Mouse (Mus musculus): ENCODE data around the gene Ces4a. TPM values are rescaled to one million over a fixed set of nuclear protein-coding genes. Genes with fewer than 3 reads are reported as not detected.

Ces4a gene
- polyA plus RNA-seq, 1 experiment from 2014 or later: not detected

DNA sequence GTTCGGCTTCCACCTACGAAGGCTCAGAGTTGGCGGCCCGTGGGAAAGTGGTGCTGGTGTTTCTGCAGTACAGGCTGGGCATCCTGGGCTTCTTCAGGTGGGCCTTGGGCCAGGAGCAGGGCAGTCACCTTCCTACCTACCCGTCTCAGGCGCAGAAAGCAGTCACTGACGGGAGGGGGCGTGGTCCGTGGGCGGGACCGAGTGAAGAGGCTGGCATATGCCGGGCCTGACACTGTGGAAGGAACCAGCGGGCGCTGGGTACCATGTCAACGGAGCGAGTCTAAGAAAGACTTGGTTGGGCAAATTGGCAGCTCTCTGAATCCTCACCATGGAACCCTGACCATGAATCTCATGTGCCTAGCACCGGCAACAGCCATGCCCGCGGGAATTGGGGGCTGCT, 10.8 kb downstream of the Ces4a start:
- H3K9ac ChIP-seq (ENCODE audit: low read depth, low read length): no peak overlapping the region
- no peak for ATAC-seq
- H3K4me2 ChIP-seq (ENCODE audit: low read depth, low read length): peak overlapping the region; percentile 1; the same call in 1 of the 2 replicates
- no peaks in the 10 kb centered on the region for H3K27me3 ChIP-seq (replicated peaks; ENCODE audit: control insufficient read depth, insufficient read depth, low read length)
- WGBS: 26% methylated on average over 19 of the region's 19 CpGs
- H3K4me3 ChIP-seq (ENCODE audit: low read length): 0 out of 2 replicates have a peak overlapping the region, but pooled peaks have one; percentile 3
- H3K9me3 ChIP-seq (ENCODE audit: control insufficient read depth, low read length): no peaks in the 10 kb centered on the region
- H3K36me3 ChIP-seq (ENCODE audit: control insufficient read depth, insufficient read depth, low read length): no peaks in the 10 kb centered on the region
- no peaks in the 10 kb centered on the region for H3K4me1 ChIP-seq (ENCODE audit: control insufficient read depth, insufficient read depth, low read length)
- H3K27ac ChIP-seq (ENCODE audit: low read length): no peak overlapping the region

GRCm38 (mm10) chr8:105151654-105152053, 20.1 kb downstream of the Ces4a start:
- H3K4me2 ChIP-seq (ENCODE audit: low read depth, low read length): no peak overlapping the region
- H3K4me1 ChIP-seq (ENCODE audit: control insufficient read depth, insufficient read depth, low read length): peaks cover 9% of the 10 kb centered on the region
- H3K9me3 ChIP-seq (ENCODE audit: control insufficient read depth, low read length): no peaks in the 10 kb centered on the region
- H3K4me3 ChIP-seq (ENCODE audit: low read length): no peak overlapping the region
- no peak for ATAC-seq
- 67% methylated on average over 4 of the region's 4 CpGs for WGBS
- H3K36me3 ChIP-seq (ENCODE audit: control insufficient read depth, insufficient read depth, low read length): no peaks in the 10 kb centered on the region
- H3K27me3 ChIP-seq (replicated peaks; ENCODE audit: control insufficient read depth, insufficient read depth, low read length): no peaks in the 10 kb centered on the region
- H3K27ac ChIP-seq (ENCODE audit: low read length): no peak overlapping the region
- no peak overlapping the region for H3K9ac ChIP-seq (ENCODE audit: low read depth, low read length)

- ATAC-seq: peak; percentile 68
- Histone ChIP-seq H3K4me3 (ENCODE audit: low read length) (peak overlapping the region; percentile 38), H3K4me1 (ENCODE audit: control insufficient read depth, insufficient read depth, low read length) (peaks cover 9% of the 10 kb centered on the region), H3K4me2 (ENCODE audit: low read depth, low read length) (peak overlapping the region; percentile 78), H3K27ac (ENCODE audit: low read length) (no peak overlapping the region), H3K27me3 (replicated peaks; ENCODE audit: control insufficient read depth, insufficient read depth, low read length) (no peaks in the 10 kb centered on the region), H3K9ac (ENCODE audit: low read depth, low read length) (peak overlapping the region; percentile 58), H3K9me3 (ENCODE audit: control insufficient read depth, low read length) (no peaks in the 10 kb centered on the region), H3K36me3 (ENCODE audit: control insufficient read depth, insufficient read depth, low read length) (no peaks in the 10 kb centered on the region)
- 4% methylated on average over 27 of the region's 27 CpGs for WGBS
These were observed 21.2 kb downstream of the Ces4a start for GRCm38 (mm10) chr8:105152623-105153398.

- no peaks in the 10 kb centered on the region for H3K9me3 ChIP-seq (ENCODE audit: control insufficient read depth, low read length)
- WGBS: 92% methylated on average over 5 of the region's 5 CpGs
- no peak for ATAC-seq
- H3K9ac ChIP-seq (ENCODE audit: low read depth, low read length): no peak overlapping the region
- H3K27me3 ChIP-seq (replicated peaks; ENCODE audit: control insufficient read depth, insufficient read depth, low read length): no peaks in the 10 kb centered on the region
- H3K4me3 ChIP-seq (ENCODE audit: low read length): no peak overlapping the region
- H3K27ac ChIP-seq (ENCODE audit: low read length): no peak overlapping the region
- H3K4me2 ChIP-seq (ENCODE audit: low read depth, low read length): no peak overlapping the region
- H3K4me1 ChIP-seq (ENCODE audit: control insufficient read depth, insufficient read depth, low read length): peaks cover 9% of the 10 kb centered on the region
- H3K36me3 ChIP-seq (ENCODE audit: control insufficient read depth, insufficient read depth, low read length): no peaks in the 10 kb centered on the region
These were observed 22.7 kb downstream of the Ces4a start for GRCm38 (mm10) chr8:105154316-105154715.

- Histone ChIP-seq H3K27ac (ENCODE audit: low read length) (no peak overlapping the region), H3K4me3 (ENCODE audit: low read length) (no peak overlapping the region), H3K4me1 (ENCODE audit: control insufficient read depth, insufficient read depth, low read length) (peaks cover 9% of the 10 kb centered on the region), H3K9ac (ENCODE audit: low read depth, low read length) (no peak overlapping the region), H3K9me3 (ENCODE audit: control insufficient read depth, low read length) (no peaks in the 10 kb centered on the region), H3K36me3 (ENCODE audit: control insufficient read depth, insufficient read depth, low read length) (no peaks in the 10 kb centered on the region), H3K27me3 (replicated peaks; ENCODE audit: control insufficient read depth, insufficient read depth, low read length) (no peaks in the 10 kb centered on the region), H3K4me2 (ENCODE audit: low read depth, low read length) (no peak overlapping the region)
- 84% methylated on average over 6 of the region's 6 CpGs for WGBS
- ATAC-seq: no peak
These were observed 23.6 kb downstream of the Ces4a start for GRCm38 (mm10) chr8:105155091-105155745.

DNA sequence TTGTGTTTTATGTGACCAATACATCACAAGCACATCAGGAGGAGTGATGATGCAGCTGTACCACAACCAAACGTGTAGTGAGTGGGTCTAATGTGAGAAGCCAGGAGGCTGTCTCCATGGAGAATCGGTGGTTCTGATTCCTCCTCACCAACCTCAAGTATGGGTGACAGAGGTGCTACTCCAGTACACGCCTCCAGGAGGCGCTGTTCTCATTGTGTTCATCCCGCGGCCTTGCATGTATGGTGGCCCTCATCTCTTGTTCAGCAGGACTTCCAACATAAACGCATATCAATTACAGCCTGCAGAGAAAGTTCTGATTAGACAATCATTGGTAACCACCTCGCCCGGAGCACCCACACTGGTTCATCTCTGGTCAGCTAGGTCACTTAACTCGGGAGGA, 26.0 kb downstream of the Ces4a start:
- H3K9me3 ChIP-seq (ENCODE audit: control insufficient read depth, low read length): no peaks in the 10 kb centered on the region
- H3K4me2 ChIP-seq (ENCODE audit: low read depth, low read length): no peak overlapping the region
- H3K27me3 ChIP-seq (replicated peaks; ENCODE audit: control insufficient read depth, insufficient read depth, low read length): no peaks in the 10 kb centered on the region
- ATAC-seq: no peak
- no peak overlapping the region for H3K9ac ChIP-seq (ENCODE audit: low read depth, low read length)
- WGBS: 56% methylated on average over 10 of the region's 10 CpGs
- no peaks in the 10 kb centered on the region for H3K36me3 ChIP-seq (ENCODE audit: control insufficient read depth, insufficient read depth, low read length)
- no peak overlapping the region for H3K4me3 ChIP-seq (ENCODE audit: low read length)
- H3K27ac ChIP-seq (ENCODE audit: low read length): no peak overlapping the region
- H3K4me1 ChIP-seq (ENCODE audit: control insufficient read depth, insufficient read depth, low read length): peaks cover 7% of the 10 kb centered on the region

DNA sequence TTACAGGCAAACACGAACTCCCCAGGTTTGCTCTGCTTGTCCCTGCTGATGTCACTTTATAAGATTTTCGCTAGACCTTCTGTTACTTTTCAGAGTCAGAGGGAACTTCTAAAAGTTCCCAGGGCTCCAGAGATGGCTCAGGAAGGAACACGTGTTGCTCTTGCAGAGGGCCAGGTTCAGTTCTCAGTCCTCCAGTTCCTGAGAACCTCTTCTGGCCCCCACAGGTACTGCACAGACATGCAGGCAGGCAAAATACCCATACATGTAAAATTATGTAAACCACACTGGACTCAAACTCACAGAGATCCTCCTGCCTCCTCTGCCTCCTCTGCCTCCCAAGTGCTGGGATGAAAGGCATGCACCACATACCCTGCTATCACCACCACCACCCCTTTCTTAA, 26.5 kb downstream of the Ces4a start:
- WGBS: 72% methylated on average over 3 of the region's 3 CpGs
- H3K27me3 ChIP-seq (replicated peaks; ENCODE audit: control insufficient read depth, insufficient read depth, low read length): no peaks in the 10 kb centered on the region
- ATAC-seq: no peak
- H3K36me3 ChIP-seq (ENCODE audit: control insufficient read depth, insufficient read depth, low read length): no peaks in the 10 kb centered on the region
- H3K4me1 ChIP-seq (ENCODE audit: control insufficient read depth, insufficient read depth, low read length): peaks cover 1% of the 10 kb centered on the region
- H3K4me3 ChIP-seq (ENCODE audit: low read length): no peak overlapping the region
- no peaks in the 10 kb centered on the region for H3K9me3 ChIP-seq (ENCODE audit: control insufficient read depth, low read length)
- no peak overlapping the region for H3K27ac ChIP-seq (ENCODE audit: low read length)
- no peak overlapping the region for H3K9ac ChIP-seq (ENCODE audit: low read depth, low read length)
- H3K4me2 ChIP-seq (ENCODE audit: low read depth, low read length): no peak overlapping the region

DNA sequence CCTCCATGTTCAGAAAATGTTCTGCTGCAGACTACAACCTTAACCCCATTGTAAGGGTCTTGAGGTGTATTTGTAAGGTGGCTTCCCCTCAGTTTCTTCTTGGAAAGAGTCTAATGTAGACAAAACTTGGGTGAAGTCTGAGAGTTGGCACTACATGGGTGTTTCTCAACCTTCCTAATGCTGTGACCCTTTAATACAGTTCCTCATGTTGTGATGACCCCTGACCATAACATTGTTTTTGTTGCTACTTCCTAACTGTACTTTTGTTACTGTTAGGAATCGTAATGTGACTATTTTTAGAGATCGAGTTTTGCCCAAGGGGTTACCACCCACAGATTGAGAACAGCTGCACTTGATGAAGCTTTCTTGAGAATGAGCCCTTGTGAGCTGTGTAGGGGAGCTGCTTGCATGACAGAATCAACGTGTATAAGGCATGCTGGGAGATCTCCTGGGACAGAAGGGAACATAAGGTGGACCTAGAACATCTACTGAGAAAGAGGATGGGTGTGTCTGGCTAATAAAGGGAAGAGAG, 29.6 kb downstream of the Ces4a start:
- Histone ChIP-seq H3K4me1 (ENCODE audit: control insufficient read depth, insufficient read depth, low read length) (peaks cover 7% of the 10 kb centered on the region; the same call in 1 of the 2 replicates), H3K9me3 (ENCODE audit: control insufficient read depth, low read length) (no peaks in the 10 kb centered on the region), H3K27ac (ENCODE audit: low read length) (no peak overlapping the region), H3K27me3 (replicated peaks; ENCODE audit: control insufficient read depth, insufficient read depth, low read length) (no peaks in the 10 kb centered on the region), H3K4me2 (ENCODE audit: low read depth, low read length) (no peak overlapping the region), H3K36me3 (ENCODE audit: control insufficient read depth, insufficient read depth, low read length) (no peaks in the 10 kb centered on the region), H3K9ac (ENCODE audit: low read depth, low read length) (no peak overlapping the region), H3K4me3 (ENCODE audit: low read length) (no peak overlapping the region)
- ATAC-seq: no peak
- WGBS: 51% methylated on average over 3 of the region's 3 CpGs

GRCm38 (mm10) chr8:105164272-105164902, 32.8 kb downstream of the Ces4a start:
- no peak overlapping the region for H3K4me3 ChIP-seq (ENCODE audit: low read length)
- 29% methylated on average over 6 of the region's 6 CpGs for WGBS

More at GRCm38 (mm10) chr8:105164272-105164902, 32.8 kb downstream of the Ces4a start:
- Histone ChIP-seq H3K27me3 (replicated peaks; ENCODE audit: control insufficient read depth, insufficient read depth, low read length) (no peaks in the 10 kb centered on the region), H3K4me1 (ENCODE audit: control insufficient read depth, insufficient read depth, low read length) (peaks cover 7% of the 10 kb centered on the region; the same call in 1 of the 2 replicates), H3K4me2 (ENCODE audit: low read depth, low read length) (no peak overlapping the region), H3K9me3 (ENCODE audit: control insufficient read depth, low read length) (no peaks in the 10 kb centered on the region), H3K27ac (ENCODE audit: low read length) (no peak overlapping the region), H3K9ac (ENCODE audit: low read depth, low read length) (no peak overlapping the region), H3K36me3 (ENCODE audit: control insufficient read depth, insufficient read depth, low read length) (no peaks in the 10 kb centered on the region)
- peak; percentile 45 for ATAC-seq

Measured in intestine, embryonic 16.5 days (tissue).